Mouse (Mus musculus) ES-Bruce4 (cell line): ENCODE data around the gene Mtrf1l. TPM values are rescaled to one million over a fixed set of nuclear protein-coding genes. Genes with fewer than 3 reads are reported as not detected.
A peak's percentile ranks its signal among the peaks of the same experiment; 100 is the strongest.

Experiments used
- H3K27ac ChIP-seq: 2 replicates; pipeline ENCODE4 v1.5.1; 2012; ENCODE audit warnings: low read length, inconsistent platforms; ENCODE audit not compliant: insufficient read depth
- H3K27me3 ChIP-seq: 2 replicates; pipeline ENCODE4 v1.6.1; 2012; ENCODE audit warnings: mild to moderate bottlenecking, low read length, inconsistent platforms; ENCODE audit not compliant: control insufficient read depth, poor library complexity, insufficient read depth, severe bottlenecking
- H3K36me3 ChIP-seq: 2 replicates; pipeline ENCODE4 v1.6.1; 2012; ENCODE audit warnings: inconsistent platforms, mild to moderate bottlenecking, low read length, moderate library complexity; ENCODE audit not compliant: control insufficient read depth, poor library complexity, insufficient read depth, severe bottlenecking
- H3K4me1 ChIP-seq: one replicate; pipeline ENCODE4 v1.8.1; 2011; ENCODE audit warnings: low read length; ENCODE audit not compliant: control insufficient read depth, insufficient read depth
- H3K4me3 ChIP-seq: 2 replicates; pipeline ENCODE4 v1.5.1; 2011; ENCODE audit warnings: low read depth, mild to moderate bottlenecking, low read length
- H3K9ac ChIP-seq: 2 replicates; pipeline ENCODE4 v1.6.1; 2012; ENCODE audit warnings: low read depth, mild to moderate bottlenecking, inconsistent platforms; ENCODE audit not compliant: poor library complexity, severe bottlenecking
- H3K9me3 ChIP-seq: replicated peaks from 2 replicates; pipeline ENCODE4 v1.6.1; 2012; ENCODE audit warnings: mild to moderate bottlenecking, low read length, inconsistent platforms; ENCODE audit not compliant: control insufficient read depth, poor library complexity, insufficient read depth, severe bottlenecking
- CTCF ChIP-seq: IDR thresholded peaks from one replicate; pipeline ENCODE4 v1.8.1; 2011; ENCODE audit warnings: low read depth, low read length
- EP300 ChIP-seq: IDR thresholded peaks from 2 replicates; pipeline ENCODE4 v1.6.1; 2011; ENCODE audit warnings: low read depth, low read length; ENCODE audit not compliant: insufficient read depth
- POLR2A ChIP-seq: IDR thresholded peaks from one replicate; pipeline ENCODE4 v1.8.1; 2011; ENCODE audit warnings: low read length; ENCODE audit not compliant: insufficient read depth
- polyA plus RNA-seq: library from polyadenylated mRNA; stranded (reverse); fragments of >200 nt; gene quantifications from 2 replicates; pipeline ENCODE4 v1.2.4, GENCODE M21; 2011; ENCODE audit warnings: low read depth; ENCODE audit not compliant: missing spikeins, insufficient read depth, insufficient read length

The Mtrf1l gene
- polyA plus RNA-seq, 1 experiment = 11.2 TPM

GRCm38 (mm10) chr10:5824779-5825178 lies 1.1 kb upstream of the Mtrf1l start:
- TF ChIP-seq POLR2A (no peak), CTCF (no peak), EP300 (no peak)
- Histone ChIP-seq H3K27ac (peak overlapping the region; percentile 94), H3K36me3 (peaks cover 8% of the 10 kb centered on the region), H3K4me1 (no peaks in the 10 kb centered on the region), H3K9me3 (no peaks in the 10 kb centered on the region), H3K4me3 (peak overlapping the region; percentile 69), H3K9ac (peak overlapping the region; percentile 85), H3K27me3 (no peaks in the 10 kb centered on the region)

GRCm38 (mm10) chr10:5823291-5823739 lies 395 bp downstream of the Mtrf1l start:
- TF ChIP-seq CTCF (no peak), POLR2A (no peak), EP300 (no peak)

GRCm38 (mm10) chr10:5818772-5819171 lies 4.9 kb downstream of the Mtrf1l start:
- Histone ChIP-seq H3K9ac (no peak overlapping the region), H3K36me3 (peaks cover 35% of the 10 kb centered on the region), H3K9me3 (no peaks in the 10 kb centered on the region), H3K4me3 (no peak overlapping the region), H3K27me3 (no peaks in the 10 kb centered on the region), H3K27ac (no peak overlapping the region), H3K4me1 (no peaks in the 10 kb centered on the region)
- TF ChIP-seq CTCF = no peak
- TF ChIP-seq POLR2A = no peak
- TF ChIP-seq EP300 = no peak

More at GRCm38 (mm10) chr10:5823291-5823739, 395 bp downstream of the Mtrf1l start:
- peak overlapping the region; percentile 98 for H3K4me3 ChIP-seq
- peak overlapping the region; percentile 85 for H3K9ac ChIP-seq
- no peaks in the 10 kb centered on the region for H3K27me3 ChIP-seq
- H3K9me3 ChIP-seq = no peaks in the 10 kb centered on the region
- peaks cover 20% of the 10 kb centered on the region for H3K36me3 ChIP-seq
- H3K27ac ChIP-seq = no peak overlapping the region
- no peaks in the 10 kb centered on the region for H3K4me1 ChIP-seq

GRCm38 (mm10) chr10:5815968-5816367 lies 7.7 kb downstream of the Mtrf1l start:
- H3K36me3 ChIP-seq = peaks cover 49% of the 10 kb centered on the region
- H3K4me3 ChIP-seq = no peak overlapping the region
- no peaks in the 10 kb centered on the region for H3K27me3 ChIP-seq
- no peak overlapping the region for H3K9ac ChIP-seq
- H3K9me3 ChIP-seq = no peaks in the 10 kb centered on the region
- TF ChIP-seq EP300 = no peak
- no peak for TF ChIP-seq POLR2A
- TF ChIP-seq CTCF = no peak
- H3K27ac ChIP-seq = no peak overlapping the region
- no peaks in the 10 kb centered on the region for H3K4me1 ChIP-seq

- Histone ChIP-seq H3K9ac (no peak overlapping the region), H3K4me3 (no peak overlapping the region), H3K9me3 (no peaks in the 10 kb centered on the region), H3K27me3 (no peaks in the 10 kb centered on the region), H3K36me3 (peaks cover 36% of the 10 kb centered on the region), H3K27ac (no peak overlapping the region), H3K4me1 (no peaks in the 10 kb centered on the region)
- TF ChIP-seq EP300 (no peak), POLR2A (no peak), CTCF (no peak)
Observed at GRCm38 (mm10) chr10:5813724-5814123, 10.0 kb downstream of the Mtrf1l start.

GRCm38 (mm10) chr10:5807683-5808082 lies 16.0 kb downstream of the Mtrf1l start:
- H3K4me3 ChIP-seq = no peak overlapping the region
- H3K4me1 ChIP-seq = no peaks in the 10 kb centered on the region
- no peaks in the 10 kb centered on the region for H3K27me3 ChIP-seq
- no peak for TF ChIP-seq POLR2A
- TF ChIP-seq CTCF = no peak
- no peak for TF ChIP-seq EP300
- H3K9ac ChIP-seq = 0 out of 2 replicates have a peak overlapping the region, but pooled peaks have one; percentile 20
- no peak overlapping the region for H3K27ac ChIP-seq
- H3K9me3 ChIP-seq = no peaks in the 10 kb centered on the region
- H3K36me3 ChIP-seq = peaks cover 16% of the 10 kb centered on the region
